Mouse (Mus musculus) liver, embryonic 12.5 days (tissue): ENCODE data around the gene Hist2h3c1. TPM values are rescaled to one million over a fixed set of nuclear protein-coding genes. Genes with fewer than 3 reads are reported as not detected.

Experiments
- ATAC-seq: fragments of 200-750 bp; cut with Nextera tagmentation; 2 replicates; pipeline ENCODE4 v1.8.0; 2017; ENCODE audit warnings: moderate number of reproducible peaks, mild to moderate bottlenecking, moderate library complexity
- H3K27ac ChIP-seq: fragments of 300-500 bp; sonication (generic); 2 replicates; pipeline ENCODE4 v1.5.1; 2016; ENCODE audit warnings: mild to moderate bottlenecking
- H3K27me3 ChIP-seq: fragments of 300-500 bp; sonication (generic); replicated peaks from 2 replicates; pipeline ENCODE4 v1.6.1; 2016; ENCODE audit warnings: mild to moderate bottlenecking, moderate library complexity
- H3K36me3 ChIP-seq: fragments of 300-500 bp; sonication (generic); 2 replicates; pipeline ENCODE4 v1.6.1; 2016; ENCODE audit warnings: mild to moderate bottlenecking, moderate library complexity
- H3K4me1 ChIP-seq: fragments of 300-500 bp; sonication (generic); 2 replicates; pipeline ENCODE4 v1.6.1; 2016
- H3K4me2 ChIP-seq: fragments of 300-500 bp; sonication (generic); 2 replicates; pipeline ENCODE4 v1.6.1; 2016; ENCODE audit warnings: mild to moderate bottlenecking, moderate library complexity
- H3K4me3 ChIP-seq: fragments of 300-500 bp; sonication (generic); 2 replicates; pipeline ENCODE4 v1.5.1; 2016; ENCODE audit warnings: mild to moderate bottlenecking, moderate library complexity
- H3K9ac ChIP-seq: fragments of 300-500 bp; sonication (generic); 2 replicates; pipeline ENCODE4 v1.6.1; 2016; ENCODE audit warnings: mild to moderate bottlenecking, moderate library complexity
- H3K9me3 ChIP-seq: fragments of 300-500 bp; sonication (generic); replicated peaks from 2 replicates; pipeline ENCODE4 v1.6.1; 2016; ENCODE audit warnings: mild to moderate bottlenecking, moderate library complexity
- WGBS: fragments of 180-500 bp; shearing (Covaris S2); methylation state at CpG from one replicate; pipeline ENCODE4 v1.1.7; 2016; ENCODE audit not compliant: insufficient replicate concordance; 5-methylcytosine and 5-hydroxymethylcytosine counted together
- polyA plus RNA-seq: library from polyadenylated mRNA; unstranded; fragments of >200 nt; fragmentation: Nextera tagmentation; extraction: Ambion mirVana; gene quantifications from 2 replicates; pipeline ENCODE4 v1.2.1, GENCODE M21; 2016

The Hist2h3c1 gene
- polyA plus RNA-seq, 1 experiment from 2014 or later, result 3.0 TPM

- ATAC-seq, result peak; percentile 91
- Histone ChIP-seq H3K4me2 (peak within 1 kb of the TSS; percentile 85), H3K4me3 (peak within 1 kb of the TSS; percentile 66), H3K27me3 (no peaks in the 10 kb centered on the region), H3K9ac (peak within 1 kb of the TSS; percentile 94), H3K36me3 (no peaks in the 10 kb centered on the region), H3K27ac (peak within 1 kb of the TSS; percentile 99), H3K9me3 (no peaks in the 10 kb centered on the region), H3K4me1 (peaks cover 61% of the 10 kb centered on the region)
- 2% methylated on average over 43 of the region's 43 CpGs for WGBS
Observed at GRCm38 (mm10) chr3:96220765-96221639, 25.5 kb upstream of the Hist2h3c1 start, which contains the start of the genes Hist2h2ac and Hist2h2be. Gene Hist2h2ac, minus strand, starts transcription at chr3:96220880. Gene Hist2h2be, plus strand, starts transcription at chr3:96221119.

GRCm38 (mm10) chr3:96221640-96222038, 24.8 kb upstream of the Hist2h3c1 start:
- peak overlapping the region; percentile 85 for H3K4me2 ChIP-seq
- WGBS, result 26% methylated on average over 9 of the region's 9 CpGs
- no peaks in the 10 kb centered on the region for H3K9me3 ChIP-seq
- H3K36me3 ChIP-seq, result no peaks in the 10 kb centered on the region
- ATAC-seq, result no peak
- peak overlapping the region; percentile 99 for H3K27ac ChIP-seq
- no peaks in the 10 kb centered on the region for H3K27me3 ChIP-seq
- peak overlapping the region; percentile 66 for H3K4me3 ChIP-seq
- H3K9ac ChIP-seq, result peak overlapping the region; percentile 94
- H3K4me1 ChIP-seq, result peaks cover 67% of the 10 kb centered on the region

GRCm38 (mm10) chr3:96222774-96223173, 23.7 kb upstream of the Hist2h3c1 start:
- 77% methylated on average over 4 of the region's 4 CpGs for WGBS
- Histone ChIP-seq H3K9ac (peak overlapping the region; percentile 94), H3K4me2 (peak overlapping the region; percentile 85), H3K4me1 (peaks cover 70% of the 10 kb centered on the region), H3K4me3 (peak overlapping the region; percentile 66), H3K27me3 (no peaks in the 10 kb centered on the region), H3K27ac (peak overlapping the region; percentile 99), H3K36me3 (no peaks in the 10 kb centered on the region), H3K9me3 (no peaks in the 10 kb centered on the region)
- no peak for ATAC-seq

DNA sequence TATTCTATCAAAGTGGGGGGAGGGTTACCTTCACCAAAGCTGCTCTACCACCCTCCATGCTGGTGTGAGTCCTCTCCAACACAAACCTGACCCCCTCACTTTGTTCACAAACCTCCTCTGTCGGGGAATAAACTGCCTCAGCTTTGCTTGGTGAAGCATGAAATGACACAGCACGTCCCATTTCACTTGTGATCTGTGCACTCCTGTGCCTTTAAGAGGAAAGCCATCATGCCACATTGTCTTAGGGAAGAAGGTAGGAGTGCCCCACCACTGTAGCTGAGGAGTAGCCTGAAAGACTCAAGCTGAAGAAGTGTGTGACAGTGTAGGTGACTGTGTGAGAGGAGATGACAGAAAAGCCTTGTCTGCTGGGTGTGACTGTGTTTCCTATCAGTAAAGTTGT, 21.1 kb upstream of the Hist2h3c1 start:
- peak overlapping the region; percentile 94 for H3K9ac ChIP-seq
- peaks cover 60% of the 10 kb centered on the region for H3K4me1 ChIP-seq
- WGBS, result 53% methylated on average over 2 of the region's 2 CpGs
- ATAC-seq, result no peak
- H3K9me3 ChIP-seq, result no peaks in the 10 kb centered on the region
- peak overlapping the region; percentile 20; the same call in 1 of the 2 replicates for H3K4me3 ChIP-seq
- H3K27me3 ChIP-seq, result no peaks in the 10 kb centered on the region
- peak overlapping the region; percentile 85 for H3K4me2 ChIP-seq
- H3K36me3 ChIP-seq, result no peaks in the 10 kb centered on the region
- H3K27ac ChIP-seq, result peak overlapping the region; percentile 72

GRCm38 (mm10) chr3:96226695-96227648, 19.5 kb upstream of the Hist2h3c1 start:
- no peaks in the 10 kb centered on the region for H3K9me3 ChIP-seq
- ATAC-seq, result no peak
- no peak overlapping the region for H3K27ac ChIP-seq
- H3K4me3 ChIP-seq, result no peak overlapping the region
- no peak overlapping the region; the same call in 1 of the 2 replicates for H3K9ac ChIP-seq
- peaks cover 61% of the 10 kb centered on the region for H3K4me1 ChIP-seq
- no peak overlapping the region for H3K4me2 ChIP-seq
- no peaks in the 10 kb centered on the region for H3K36me3 ChIP-seq
- H3K27me3 ChIP-seq, result no peaks in the 10 kb centered on the region
- 67% methylated on average over 8 of the region's 8 CpGs for WGBS

- WGBS, result 50% methylated on average over 2 of the region's 2 CpGs
- no peak for ATAC-seq
- peaks cover 43% of the 10 kb centered on the region for H3K4me1 ChIP-seq
- H3K27me3 ChIP-seq, result no peaks in the 10 kb centered on the region
- no peaks in the 10 kb centered on the region for H3K36me3 ChIP-seq
- H3K27ac ChIP-seq, result no peak overlapping the region
- H3K4me3 ChIP-seq, result no peak overlapping the region
- no peaks in the 10 kb centered on the region for H3K9me3 ChIP-seq
- no peak overlapping the region for H3K4me2 ChIP-seq
- H3K9ac ChIP-seq, result no peak overlapping the region
Observed at GRCm38 (mm10) chr3:96228828-96229227, 17.7 kb upstream of the Hist2h3c1 start.

- Histone ChIP-seq H3K4me3 (no peak overlapping the region), H3K9ac (no peak overlapping the region), H3K9me3 (no peaks in the 10 kb centered on the region), H3K36me3 (no peaks in the 10 kb centered on the region), H3K4me1 (peaks cover 30% of the 10 kb centered on the region), H3K4me2 (no peak overlapping the region), H3K27ac (no peak overlapping the region), H3K27me3 (no peaks in the 10 kb centered on the region)
- WGBS, result 38% methylated on average over 2 of the region's 2 CpGs
- ATAC-seq, result no peak
Observed at GRCm38 (mm10) chr3:96230404-96230803, 16.1 kb upstream of the Hist2h3c1 start.

- H3K9me3 ChIP-seq, result no peaks in the 10 kb centered on the region
- H3K27me3 ChIP-seq, result no peaks in the 10 kb centered on the region
- no peak for ATAC-seq
- peaks cover 30% of the 10 kb centered on the region for H3K4me1 ChIP-seq
- WGBS, result 65% methylated on average over 4 of the region's 4 CpGs
- H3K9ac ChIP-seq, result no peak overlapping the region
- 0 out of 2 replicates have a peak overlapping the region, but pooled peaks have one; percentile 55 for H3K27ac ChIP-seq
- H3K4me3 ChIP-seq, result no peak overlapping the region
- no peak overlapping the region for H3K4me2 ChIP-seq
- H3K36me3 ChIP-seq, result no peaks in the 10 kb centered on the region
Observed at GRCm38 (mm10) chr3:96230910-96231757, 15.4 kb upstream of the Hist2h3c1 start.

GRCm38 (mm10) chr3:96231758-96232120, 14.7 kb upstream of the Hist2h3c1 start:
- ATAC-seq, result no peak
- H3K4me2 ChIP-seq, result no peak overlapping the region
- no peaks in the 10 kb centered on the region for H3K27me3 ChIP-seq
- WGBS, result 38% methylated on average over 2 of the region's 2 CpGs
- H3K9ac ChIP-seq, result no peak overlapping the region
- H3K9me3 ChIP-seq, result no peaks in the 10 kb centered on the region
- H3K36me3 ChIP-seq, result no peaks in the 10 kb centered on the region
- peaks cover 27% of the 10 kb centered on the region for H3K4me1 ChIP-seq
- H3K4me3 ChIP-seq, result no peak overlapping the region
- no peak overlapping the region for H3K27ac ChIP-seq

DNA sequence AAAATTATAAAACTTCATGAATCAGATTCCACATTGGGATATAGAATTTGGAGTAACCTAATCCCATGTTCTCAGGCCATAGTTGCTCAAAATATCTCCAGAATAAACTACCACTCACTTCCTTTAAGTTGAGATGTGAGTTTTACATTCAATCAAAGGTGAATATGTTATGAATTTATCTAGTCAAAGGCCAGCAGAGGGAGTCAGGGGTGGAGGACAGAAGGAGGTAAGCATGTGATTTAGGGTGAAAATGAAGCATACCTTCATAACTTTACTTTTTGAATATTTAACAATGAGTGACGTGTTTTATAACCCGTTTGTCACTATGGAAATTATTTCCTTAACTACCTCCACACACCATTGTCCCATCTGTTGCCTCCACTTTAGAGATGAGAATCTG, 11.6 kb upstream of the Hist2h3c1 start:
- Histone ChIP-seq H3K9me3 (no peaks in the 10 kb centered on the region), H3K27me3 (no peaks in the 10 kb centered on the region), H3K4me1 (peaks cover 36% of the 10 kb centered on the region), H3K9ac (0 out of 2 replicates have a peak overlapping the region, but pooled peaks have one; percentile 0), H3K4me2 (no peak overlapping the region), H3K36me3 (no peaks in the 10 kb centered on the region), H3K27ac (no peak overlapping the region), H3K4me3 (no peak overlapping the region)
- 58% methylated on average over 2 of the region's 2 CpGs for WGBS
- ATAC-seq, result no peak

- no peak for ATAC-seq
- Histone ChIP-seq H3K9ac (peak overlapping the region; percentile 83; the same call in 1 of the 2 replicates), H3K36me3 (no peaks in the 10 kb centered on the region), H3K27me3 (no peaks in the 10 kb centered on the region), H3K27ac (peak overlapping the region; percentile 64), H3K4me1 (peaks cover 35% of the 10 kb centered on the region), H3K9me3 (no peaks in the 10 kb centered on the region), H3K4me3 (peak overlapping the region; percentile 10), H3K4me2 (peak overlapping the region; percentile 77)
- 69% methylated on average over 3 of the region's 3 CpGs for WGBS
Observed at GRCm38 (mm10) chr3:96235836-96236235, 10.6 kb upstream of the Hist2h3c1 start.
